Mouse (Mus musculus): ENCODE results near the gene Zfp365. TPM values are rescaled to one million over a fixed set of nuclear protein-coding genes. Genes with fewer than 3 reads are reported as not detected.

The Zfp365 gene
- total RNA-seq (2014; fragmentation: Nextera tagmentation) = not detected in 2 replicates
- 0.11 TPM in 1 of 2 replicates, not detected in the other for total RNA-seq (2017)
- not detected in 2 replicates for polyA plus RNA-seq (2012)

DNA sequence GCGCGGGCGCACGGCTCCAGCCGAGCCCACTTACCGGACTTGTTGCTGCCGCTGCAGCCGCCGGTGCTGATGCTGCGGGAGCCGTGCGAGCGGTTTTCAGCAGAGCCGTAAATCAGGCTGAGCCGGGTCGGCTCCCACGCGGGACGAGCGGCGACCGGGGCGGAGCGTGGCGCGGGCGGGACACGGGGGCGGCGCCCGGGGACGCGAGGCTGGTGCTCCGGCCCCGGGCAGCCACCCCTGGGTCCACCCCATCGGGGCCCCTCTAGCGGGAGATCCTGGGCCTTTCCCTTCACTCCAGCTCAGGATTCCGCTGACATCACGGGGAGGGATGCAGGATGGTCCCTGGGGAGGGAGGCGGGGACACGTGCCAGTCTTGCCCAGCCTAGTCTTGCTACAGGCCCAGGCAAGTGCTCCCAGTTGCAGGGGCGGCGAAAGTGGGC lies at the start of gene Zfp365:
Zfp365 (minus strand) TSS at position 326 of the 440 bp plus-strand sequence.
- H3K27me3 ChIP-seq (ENCODE audit: insufficient read depth, low read length) = no peaks in the 10 kb centered on the region
- no peak within 1 kb of the TSS; the same call in 1 of the 2 replicates for H3K4me3 ChIP-seq (ENCODE audit: low read depth, low read length)
- no peaks in the 10 kb centered on the region for H3K36me3 ChIP-seq (replicated peaks)
- no peaks in the 10 kb centered on the region for H3K4me1 ChIP-seq (ENCODE audit: insufficient read depth, low read depth, low read length)
- peaks cover 33% of the 10 kb centered on the region for H3K9me3 ChIP-seq (replicated peaks)
- no peak for DNase-seq (ENCODE audit: low spot score)
- no peak for TF ChIP-seq GATA1 (IDR thresholded peaks at IDR 0.05; ENCODE audit: borderline replicate concordance, low read length)
- TF ChIP-seq TAL1 (conservative IDR thresholded peaks at IDR 0.05; ENCODE audit: low read depth, low read length) = no peak
- no peak for TF ChIP-seq GATA2 (IDR thresholded peaks at IDR 0.05; ENCODE audit: borderline replicate concordance, low read depth, low read length)
- no peak for TF ChIP-seq POLR2AphosphoS5 (IDR thresholded peaks at IDR 0.05; ENCODE audit: insufficient replicate concordance, low read depth, low read length)
- no peak for TF ChIP-seq CTCF (IDR thresholded peaks at IDR 0.05; ENCODE audit: low read depth, low read length)
- no peak for ATAC-seq (ENCODE audit: extremely low read depth, insufficient number of reproducible peaks, low FRiP score, poor library complexity, severe bottlenecking)

- ATAC-seq (ENCODE audit: extremely low read depth, insufficient number of reproducible peaks, low FRiP score, poor library complexity, severe bottlenecking) (no peak), DNase-seq (ENCODE audit: low spot score) (no peak)
- Histone ChIP-seq H3K4me3 (ENCODE audit: low read depth, low read length) (no peak overlapping the region), H3K4me1 (ENCODE audit: insufficient read depth, low read depth, low read length) (no peaks in the 10 kb centered on the region), H3K36me3 (replicated peaks) (no peaks in the 10 kb centered on the region), H3K9me3 (replicated peaks) (peaks cover 19% of the 10 kb centered on the region), H3K27me3 (ENCODE audit: insufficient read depth, low read length) (no peaks in the 10 kb centered on the region)
- TF ChIP-seq POLR2AphosphoS5 (IDR thresholded peaks at IDR 0.05; ENCODE audit: insufficient replicate concordance, low read depth, low read length) (no peak), GATA1 (IDR thresholded peaks at IDR 0.05; ENCODE audit: borderline replicate concordance, low read length) (no peak), CTCF (IDR thresholded peaks at IDR 0.05; ENCODE audit: low read depth, low read length) (no peak), GATA2 (IDR thresholded peaks at IDR 0.05; ENCODE audit: borderline replicate concordance, low read depth, low read length) (no peak), TAL1 (conservative IDR thresholded peaks at IDR 0.05; ENCODE audit: low read depth, low read length) (no peak)
These were observed 47.5 kb upstream of the Zfp365 start for GRCm38 (mm10) chr10:67959982-67960381.

- no peak for TF ChIP-seq GATA1 (IDR thresholded peaks at IDR 0.05; ENCODE audit: borderline replicate concordance, low read length)
- no peak for TF ChIP-seq POLR2AphosphoS5 (IDR thresholded peaks at IDR 0.05; ENCODE audit: insufficient replicate concordance, low read depth, low read length)
- no peak for TF ChIP-seq TAL1 (conservative IDR thresholded peaks at IDR 0.05; ENCODE audit: low read depth, low read length)
- no peak for TF ChIP-seq CTCF (IDR thresholded peaks at IDR 0.05; ENCODE audit: low read depth, low read length)
- TF ChIP-seq GATA2 (IDR thresholded peaks at IDR 0.05; ENCODE audit: borderline replicate concordance, low read depth, low read length) = no peak
- Histone ChIP-seq H3K9me3 (replicated peaks) (peaks cover 17% of the 10 kb centered on the region), H3K4me1 (ENCODE audit: insufficient read depth, low read depth, low read length) (no peaks in the 10 kb centered on the region), H3K27me3 (ENCODE audit: insufficient read depth, low read length) (no peaks in the 10 kb centered on the region), H3K36me3 (replicated peaks) (no peaks in the 10 kb centered on the region), H3K4me3 (ENCODE audit: low read depth, low read length) (no peak overlapping the region)
- ATAC-seq (ENCODE audit: extremely low read depth, insufficient number of reproducible peaks, low FRiP score, poor library complexity, severe bottlenecking) (no peak), DNase-seq (ENCODE audit: low spot score) (no peak)
These were observed 43.5 kb upstream of the Zfp365 start for GRCm38 (mm10) chr10:67955982-67956381.

GRCm38 (mm10) chr10:67951690-67952089 lies 39.2 kb upstream of the Zfp365 start:
- H3K27me3 ChIP-seq (ENCODE audit: insufficient read depth, low read length) = no peaks in the 10 kb centered on the region
- TF ChIP-seq POLR2AphosphoS5 (IDR thresholded peaks at IDR 0.05; ENCODE audit: insufficient replicate concordance, low read depth, low read length) (no peak), CTCF (IDR thresholded peaks at IDR 0.05; ENCODE audit: low read depth, low read length) (no peak), GATA2 (IDR thresholded peaks at IDR 0.05; ENCODE audit: borderline replicate concordance, low read depth, low read length) (no peak), TAL1 (conservative IDR thresholded peaks at IDR 0.05; ENCODE audit: low read depth, low read length) (no peak), GATA1 (IDR thresholded peaks at IDR 0.05; ENCODE audit: borderline replicate concordance, low read length) (no peak)
- ATAC-seq (ENCODE audit: extremely low read depth, insufficient number of reproducible peaks, low FRiP score, poor library complexity, severe bottlenecking) (no peak), DNase-seq (ENCODE audit: low spot score) (no peak)
- no peaks in the 10 kb centered on the region for H3K4me1 ChIP-seq (ENCODE audit: insufficient read depth, low read depth, low read length)
- peaks cover 18% of the 10 kb centered on the region for H3K9me3 ChIP-seq (replicated peaks)
- no peaks in the 10 kb centered on the region for H3K36me3 ChIP-seq (replicated peaks)
- H3K4me3 ChIP-seq (ENCODE audit: low read depth, low read length) = no peak overlapping the region

DNA sequence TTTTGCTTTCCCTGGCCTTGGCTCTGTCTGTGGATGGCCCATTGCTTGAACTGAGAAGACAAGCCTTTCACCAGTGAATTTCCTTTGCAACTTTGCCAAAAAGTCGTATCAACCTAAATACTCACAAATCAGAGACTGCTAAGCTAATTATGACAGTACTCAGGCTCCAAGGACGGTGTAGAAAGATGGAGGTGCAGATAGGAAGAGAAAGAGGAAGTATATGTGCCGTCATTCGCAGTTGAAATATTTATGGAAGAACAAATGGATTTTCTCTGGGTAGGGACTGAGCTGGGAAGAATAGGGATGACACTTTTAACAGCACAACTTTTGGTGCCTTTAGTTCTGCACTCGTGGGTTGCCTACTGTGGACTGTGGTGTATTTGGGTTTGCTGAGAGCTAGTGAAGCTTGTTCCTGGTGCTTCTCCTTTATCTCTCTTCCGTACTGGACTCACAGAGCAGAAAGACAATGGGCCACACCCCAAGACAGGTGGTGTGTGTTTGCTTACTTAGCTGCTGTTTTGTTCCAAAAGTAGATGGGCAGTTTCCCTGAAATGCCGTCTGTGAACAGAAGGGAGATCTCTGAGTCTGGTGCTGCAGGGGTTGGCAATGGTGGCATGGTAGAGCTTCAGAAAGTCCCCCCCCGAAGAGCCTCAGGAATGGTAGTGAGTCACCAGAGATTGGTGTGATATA lies 37.7 kb upstream of the Zfp365 start:
- ATAC-seq (ENCODE audit: extremely low read depth, insufficient number of reproducible peaks, low FRiP score, poor library complexity, severe bottlenecking) = no peak

DNA sequence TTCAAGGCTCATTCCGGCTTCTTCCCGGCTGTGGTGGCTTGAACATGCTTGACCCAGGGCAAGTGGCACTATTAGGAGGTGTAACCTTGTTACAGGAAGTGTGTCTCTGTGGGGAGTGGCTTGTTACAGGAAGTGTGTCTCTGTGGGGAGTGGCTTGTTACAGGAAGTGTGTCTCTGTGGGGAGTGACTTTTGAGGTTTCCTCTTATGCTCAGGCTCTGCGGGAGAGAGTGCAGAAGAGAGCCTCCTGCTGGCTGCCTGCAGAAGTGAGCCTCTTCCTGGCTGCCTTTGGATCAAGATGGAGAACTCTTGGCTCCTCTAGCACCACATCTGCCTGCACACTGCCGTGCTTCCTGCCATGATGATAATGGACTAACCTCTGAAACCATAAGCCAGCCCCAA lies 31.1 kb upstream of the Zfp365 start:
- Histone ChIP-seq H3K4me3 (ENCODE audit: low read depth, low read length) (no peak overlapping the region), H3K27me3 (ENCODE audit: insufficient read depth, low read length) (no peaks in the 10 kb centered on the region), H3K4me1 (ENCODE audit: insufficient read depth, low read depth, low read length) (no peaks in the 10 kb centered on the region), H3K9me3 (replicated peaks) (peaks cover 23% of the 10 kb centered on the region), H3K36me3 (replicated peaks) (no peaks in the 10 kb centered on the region)
- ATAC-seq (ENCODE audit: extremely low read depth, insufficient number of reproducible peaks, low FRiP score, poor library complexity, severe bottlenecking) = no peak
- DNase-seq (ENCODE audit: low spot score) = no peak
- TF ChIP-seq GATA2 (IDR thresholded peaks at IDR 0.05; ENCODE audit: borderline replicate concordance, low read depth, low read length) (no peak), CTCF (IDR thresholded peaks at IDR 0.05; ENCODE audit: low read depth, low read length) (no peak), TAL1 (conservative IDR thresholded peaks at IDR 0.05; ENCODE audit: low read depth, low read length) (no peak), GATA1 (IDR thresholded peaks at IDR 0.05; ENCODE audit: borderline replicate concordance, low read length) (no peak), POLR2AphosphoS5 (IDR thresholded peaks at IDR 0.05; ENCODE audit: insufficient replicate concordance, low read depth, low read length) (no peak)

More for the DNA sequence above, 37.7 kb upstream of the Zfp365 start:
- peaks cover 18% of the 10 kb centered on the region for H3K9me3 ChIP-seq (replicated peaks)
- H3K27me3 ChIP-seq (ENCODE audit: insufficient read depth, low read length) = no peaks in the 10 kb centered on the region
- H3K4me3 ChIP-seq (ENCODE audit: low read depth, low read length) = no peak overlapping the region
- no peak for TF ChIP-seq GATA2 (IDR thresholded peaks at IDR 0.05; ENCODE audit: borderline replicate concordance, low read depth, low read length)
- no peak for TF ChIP-seq CTCF (IDR thresholded peaks at IDR 0.05; ENCODE audit: low read depth, low read length)
- no peak for TF ChIP-seq POLR2AphosphoS5 (IDR thresholded peaks at IDR 0.05; ENCODE audit: insufficient replicate concordance, low read depth, low read length)
- no peak for TF ChIP-seq GATA1 (IDR thresholded peaks at IDR 0.05; ENCODE audit: borderline replicate concordance, low read length)
- DNase-seq (ENCODE audit: low spot score) = no peak
- H3K36me3 ChIP-seq (replicated peaks) = no peaks in the 10 kb centered on the region
- H3K4me1 ChIP-seq (ENCODE audit: insufficient read depth, low read depth, low read length) = no peaks in the 10 kb centered on the region
